Mouse (Mus musculus) forebrain, postnatal 0 days (tissue): ENCODE measurements around the gene Lactb. TPM values are rescaled to one million over a fixed set of nuclear protein-coding genes. Genes with fewer than 3 reads are reported as not detected.

Source experiments
- ATAC-seq: fragments of 200-750 bp; cut with Nextera tagmentation; 2 replicates; pipeline ENCODE4 v1.8.0; 2017; ENCODE audit warnings: mild to moderate bottlenecking, moderate library complexity
- DNase-seq: peaks from one replicate; pipeline ENCODE4 v3.0.0-alpha.2; 2015
- H3K27ac ChIP-seq: fragments of 300-500 bp; sonication (generic); 2 replicates; pipeline ENCODE4 v1.5.1; 2014; ENCODE audit warnings: low read depth, mild to moderate bottlenecking, antibody characterized with exemption, low read length, moderate library complexity, mixed read lengths
- H3K27me3 ChIP-seq: fragments of 300-500 bp; sonication (generic); 2 replicates; pipeline ENCODE4 v1.6.1; 2014; ENCODE audit warnings: mild to moderate bottlenecking, low read length, mixed read lengths; ENCODE audit not compliant: insufficient read depth
- H3K36me3 ChIP-seq: fragments of 300-500 bp; sonication (generic); 2 replicates; pipeline ENCODE4 v1.6.1; 2014; ENCODE audit warnings: mild to moderate bottlenecking, moderate library complexity; ENCODE audit not compliant: insufficient read depth
- H3K4me1 ChIP-seq: fragments of 300-500 bp; sonication (generic); 2 replicates; pipeline ENCODE4 v1.6.1; 2014; ENCODE audit warnings: antibody characterized with exemption; ENCODE audit not compliant: insufficient read depth
- H3K4me2 ChIP-seq: fragments of 300-500 bp; sonication (generic); 2 replicates; pipeline ENCODE4 v1.6.1; 2014; ENCODE audit warnings: low read depth, mild to moderate bottlenecking, moderate library complexity
- H3K4me3 ChIP-seq: fragments of 300-500 bp; sonication (generic); 2 replicates; pipeline ENCODE4 v1.5.1; 2014; ENCODE audit warnings: low read depth, low read length, mixed read lengths
- H3K9ac ChIP-seq: fragments of 300-500 bp; sonication (generic); 2 replicates; pipeline ENCODE4 v1.6.1; 2014; ENCODE audit warnings: mild to moderate bottlenecking
- H3K9me3 ChIP-seq: fragments of 300-500 bp; sonication (generic); 2 replicates; pipeline ENCODE4 v1.6.1; 2016; ENCODE audit warnings: low read length
- CTCF ChIP-seq: sonication (generic); IDR thresholded peaks from 2 replicates; pipeline ENCODE4 v1.5.1; 2016; ENCODE audit warnings: antibody characterized with exemption, control low read depth, low read depth
- WGBS: fragments of 180-500 bp; shearing (Covaris S2); extraction: QIAGEN DNeasy Blood & Tissue Kit; methylation state at CpG from one replicate; pipeline ENCODE4 v1.1.7; 2014; 5-methylcytosine and 5-hydroxymethylcytosine counted together
- polyA plus RNA-seq: library from polyadenylated mRNA; unstranded; fragments of >200 nt; fragmentation: Nextera tagmentation; extraction: Ambion mirVana; gene quantifications from 2 replicates; pipeline ENCODE4 v1.2.1, GENCODE M21; 2015
- total RNA-seq: library from RNA; depleted of rRNA; stranded (reverse); fragments of >200 nt; gene quantifications from 2 replicates; pipeline ENCODE4 v1.2.3, GENCODE M21; 2014

Lactb gene
- total and polyA plus RNA-seq, 2 experiments from 2014 or later = 12.2 to 20.3 TPM

DNA sequence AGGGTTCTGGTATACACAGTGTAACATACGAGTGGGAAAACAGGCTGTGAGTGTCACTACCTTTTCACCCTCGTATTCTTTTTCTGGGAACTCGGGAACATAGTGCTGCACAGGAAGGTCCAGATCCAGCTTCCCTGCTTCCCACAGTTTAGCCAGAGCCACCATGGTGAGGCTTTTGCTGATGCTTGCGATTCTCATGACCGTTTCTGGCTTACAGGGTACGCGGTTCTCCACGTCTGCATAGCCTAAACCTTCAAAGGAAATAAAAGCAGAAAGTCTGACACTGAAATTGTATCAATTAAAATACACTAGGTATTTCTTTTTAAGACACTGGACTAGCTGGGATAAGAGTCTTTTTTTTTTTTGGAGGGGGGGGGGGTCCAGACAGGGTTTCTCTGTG is 4.2 kb downstream of the Lactb start:
- Histone ChIP-seq H3K4me3 (no peak overlapping the region), H3K4me1 (peaks cover 9% of the 10 kb centered on the region; the same call in 1 of the 2 replicates), H3K27ac (no peak overlapping the region), H3K9me3 (no peaks in the 10 kb centered on the region), H3K27me3 (no peaks in the 10 kb centered on the region), H3K4me2 (no peak overlapping the region), H3K36me3 (peaks cover 25% of the 10 kb centered on the region), H3K9ac (no peak overlapping the region)
- DNase-seq (no peak), ATAC-seq (no peak)
- 71% methylated on average over 8 of the region's 8 CpGs for WGBS
- TF ChIP-seq CTCF = no peak

DNA sequence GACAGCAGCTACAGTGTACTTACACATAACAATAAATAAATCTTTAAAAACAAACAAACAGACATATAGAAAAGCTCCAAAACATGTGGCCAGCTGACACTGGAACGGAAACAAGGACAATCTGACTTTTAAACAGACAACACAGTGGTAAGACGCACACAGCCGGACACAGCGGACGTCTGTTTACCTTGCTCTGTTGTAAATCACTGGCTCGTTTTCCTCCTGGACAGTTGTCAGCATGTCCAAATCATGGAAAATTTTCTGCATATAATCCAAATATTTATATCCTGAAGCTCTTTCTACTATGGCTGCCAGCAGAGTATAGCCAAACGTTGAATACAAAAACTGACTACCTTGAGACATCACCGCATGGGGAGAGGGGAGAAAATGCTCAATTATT is 7.8 kb downstream of the Lactb start:
- Histone ChIP-seq H3K4me3 (no peak overlapping the region), H3K4me2 (no peak overlapping the region), H3K4me1 (no peaks in the 10 kb centered on the region), H3K9me3 (no peaks in the 10 kb centered on the region), H3K36me3 (peaks cover 35% of the 10 kb centered on the region), H3K27me3 (no peaks in the 10 kb centered on the region), H3K27ac (no peak overlapping the region), H3K9ac (no peak overlapping the region)
- ATAC-seq = no peak
- DNase-seq = no peak
- TF ChIP-seq CTCF = no peak
- 85% methylated on average over 8 of the region's 8 CpGs for WGBS

DNA sequence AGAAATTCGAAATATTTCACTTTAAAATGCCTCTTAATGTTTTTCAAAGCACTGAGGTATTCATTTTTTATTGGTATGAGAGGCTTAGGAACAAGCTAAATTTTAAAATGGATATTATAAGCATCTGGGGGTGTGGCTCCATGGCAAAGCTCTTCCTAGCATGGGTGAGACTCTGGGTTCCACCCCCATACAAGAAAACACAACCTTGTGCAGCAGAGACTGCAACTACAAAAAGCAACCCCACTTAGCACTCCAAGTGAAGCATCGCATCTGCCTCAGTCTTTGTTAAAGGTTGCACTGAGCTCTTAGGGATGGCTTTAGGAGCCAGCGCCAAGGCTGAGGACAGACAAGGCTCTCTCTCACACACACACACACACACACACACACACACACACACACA is 13.8 kb downstream of the Lactb start:
- H3K36me3 ChIP-seq = peaks cover 12% of the 10 kb centered on the region
- ATAC-seq = no peak
- H3K4me3 ChIP-seq = no peak overlapping the region
- no peak for TF ChIP-seq CTCF
- H3K9ac ChIP-seq = no peak overlapping the region
- H3K4me2 ChIP-seq = no peak overlapping the region
- H3K27me3 ChIP-seq = no peaks in the 10 kb centered on the region
- no peak for DNase-seq
- no peaks in the 10 kb centered on the region for H3K9me3 ChIP-seq
- no peaks in the 10 kb centered on the region for H3K4me1 ChIP-seq
- WGBS = 73% methylated on average over 3 of the region's 3 CpGs
- no peak overlapping the region for H3K27ac ChIP-seq

DNA sequence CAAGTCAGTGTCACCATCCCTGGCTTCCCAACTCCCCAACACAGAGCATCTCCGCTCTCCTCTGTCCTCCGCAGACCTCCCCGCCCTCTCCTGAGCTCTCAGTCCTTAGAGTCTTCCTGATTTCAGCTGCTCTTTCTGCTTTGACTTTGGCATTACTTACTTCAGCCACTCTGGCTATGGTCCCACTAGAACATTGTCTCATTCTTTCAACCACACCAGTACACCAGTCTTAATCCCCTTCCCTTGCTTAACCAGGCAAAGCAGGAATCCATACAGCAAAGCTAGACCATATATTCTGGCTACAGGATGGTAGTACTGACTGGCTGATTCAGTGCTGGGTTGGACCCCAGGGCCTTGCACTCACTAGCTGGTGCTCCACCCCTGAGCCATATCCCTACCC is 17.8 kb downstream of the Lactb start:
- no peak overlapping the region for H3K4me2 ChIP-seq
- H3K9me3 ChIP-seq = no peaks in the 10 kb centered on the region
- WGBS = 97% methylated on average over 3 of the region's 3 CpGs
- no peaks in the 10 kb centered on the region for H3K27me3 ChIP-seq
- H3K9ac ChIP-seq = no peak overlapping the region
- no peaks in the 10 kb centered on the region for H3K4me1 ChIP-seq
- H3K36me3 ChIP-seq = peaks cover 12% of the 10 kb centered on the region
- no peak for TF ChIP-seq CTCF
- H3K4me3 ChIP-seq = no peak overlapping the region
- no peak overlapping the region for H3K27ac ChIP-seq
- no peak for DNase-seq
- no peak for ATAC-seq

DNA sequence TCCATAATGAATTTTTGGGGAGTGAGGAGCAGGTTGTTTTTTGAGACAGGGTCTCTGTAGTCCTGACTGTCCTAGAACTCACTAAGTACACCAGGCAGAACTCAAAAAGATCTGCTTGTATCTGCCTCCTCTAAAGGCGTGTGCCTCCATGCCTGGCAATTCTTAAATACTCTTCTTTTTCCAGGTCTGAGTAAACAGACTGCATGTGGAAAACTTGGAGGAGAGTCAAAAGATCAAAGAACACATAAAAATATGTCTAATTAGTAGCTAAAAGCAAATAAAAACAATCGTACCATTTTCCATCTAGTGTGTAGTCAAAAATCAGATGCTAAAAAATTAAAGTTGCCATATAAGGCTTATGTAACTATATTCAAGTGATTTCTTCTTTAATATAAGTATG is 22.4 kb downstream of the Lactb start:
- no peak for TF ChIP-seq CTCF
- H3K9ac ChIP-seq = no peak overlapping the region
- no peak overlapping the region for H3K27ac ChIP-seq
- no peaks in the 10 kb centered on the region for H3K27me3 ChIP-seq
- no peaks in the 10 kb centered on the region for H3K4me1 ChIP-seq
- no peak overlapping the region for H3K4me3 ChIP-seq
- H3K4me2 ChIP-seq = no peak overlapping the region
- H3K36me3 ChIP-seq = peaks cover 18% of the 10 kb centered on the region
- no peak for ATAC-seq
- 79% methylated on average over 2 of the region's 2 CpGs for WGBS
- no peak for DNase-seq
- no peaks in the 10 kb centered on the region for H3K9me3 ChIP-seq

DNA sequence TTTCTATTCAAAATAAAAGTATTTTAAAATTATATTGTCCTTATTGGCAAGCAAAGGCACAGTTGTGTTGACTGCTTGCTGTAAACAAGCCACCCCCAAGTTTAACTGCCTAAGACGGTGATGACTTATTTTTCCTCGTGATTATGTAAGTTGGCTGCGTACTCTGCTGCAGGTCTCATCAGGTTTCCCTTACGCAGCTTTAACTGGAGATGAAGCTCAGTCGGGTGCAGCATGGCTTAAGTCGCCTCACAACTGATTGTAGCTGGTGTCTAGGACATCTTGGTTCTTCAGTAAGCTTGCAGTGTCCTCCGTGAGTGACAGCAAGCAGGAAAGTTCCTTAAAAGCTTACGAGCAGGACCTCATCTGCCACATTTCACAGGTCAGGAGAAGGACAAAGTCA is 23.0 kb downstream of the Lactb start:
- WGBS = 82% methylated on average over 8 of the region's 8 CpGs

DNA sequence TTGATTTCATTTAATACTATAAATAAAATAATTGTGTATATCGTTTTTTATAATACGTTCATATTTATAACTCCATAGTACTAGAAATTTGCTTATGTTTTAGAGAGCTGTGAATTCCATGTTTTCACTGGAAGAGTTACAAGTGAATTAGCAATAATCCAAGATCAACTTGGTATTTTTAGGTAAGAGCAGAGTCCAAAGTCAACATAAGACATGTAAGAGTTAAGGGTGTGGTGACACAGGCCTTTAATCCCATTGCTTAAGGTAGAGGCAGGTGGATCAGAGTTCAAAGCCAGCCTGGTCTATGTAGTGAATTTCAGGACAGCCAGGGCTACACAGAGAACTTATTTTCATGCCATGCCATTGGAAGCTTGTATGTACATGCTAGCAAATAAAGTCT is 26.7 kb downstream of the Lactb start:
- 95% methylated on average over 2 of the region's 2 CpGs for WGBS

More for the DNA sequence above, 23.0 kb downstream of the Lactb start:
- no peak overlapping the region for H3K9ac ChIP-seq
- H3K4me1 ChIP-seq = no peaks in the 10 kb centered on the region
- H3K4me3 ChIP-seq = no peak overlapping the region
- H3K27me3 ChIP-seq = no peaks in the 10 kb centered on the region
- DNase-seq (no peak), ATAC-seq (no peak)
- H3K4me2 ChIP-seq = no peak overlapping the region
- TF ChIP-seq CTCF = no peak
- peaks cover 18% of the 10 kb centered on the region for H3K36me3 ChIP-seq
- no peak overlapping the region for H3K27ac ChIP-seq
- H3K9me3 ChIP-seq = no peaks in the 10 kb centered on the region

More for the DNA sequence above, 26.7 kb downstream of the Lactb start:
- ATAC-seq (no peak), DNase-seq (no peak)
- no peaks in the 10 kb centered on the region for H3K27me3 ChIP-seq
- no peak overlapping the region for H3K4me2 ChIP-seq
- no peak overlapping the region for H3K4me3 ChIP-seq
- H3K9me3 ChIP-seq = no peaks in the 10 kb centered on the region
- no peak overlapping the region for H3K9ac ChIP-seq
- H3K4me1 ChIP-seq = no peaks in the 10 kb centered on the region
- 0 out of 2 replicates have a peak, but pooled peaks cover 8% of the 10 kb centered on the region for H3K36me3 ChIP-seq
- H3K27ac ChIP-seq = no peak overlapping the region
- no peak for TF ChIP-seq CTCF
